Mouse (Mus musculus): ENCODE measurements at regions not wholly inside any gene's neighbourhood (a gene's known extent, or its start where the extent isn't known, plus 50 kb on each side); places are given as distances from the start of the nearest gene placed in this dataset.

GRCm38 (mm10) chrX:11088506-11088905 lies 210.6 kb upstream of the H2al1a start:
- no peaks in the 10 kb centered on the region for H3K36me3 ChIP-seq
- no peak for ATAC-seq (ENCODE audit: low FRiP score, low read depth)
- no peak overlapping the region for H3K9ac ChIP-seq (replicated peaks)
- no peak overlapping the region for H3K27ac ChIP-seq (replicated peaks)
- H3K4me2 ChIP-seq (replicated peaks) = peak overlapping the region; percentile 13
- H3K9me3 ChIP-seq = no peaks in the 10 kb centered on the region
- H3K4me3 ChIP-seq = no peak overlapping the region
- 0 out of 2 replicates have a peak, but pooled peaks cover 3% of the 10 kb centered on the region for H3K4me1 ChIP-seq
- WGBS = 52% methylated on average over 10 of the region's 10 CpGs
- H3K27me3 ChIP-seq = no peaks in the 10 kb centered on the region

- Histone ChIP-seq H3K27me3 (no peaks in the 10 kb centered on the region), H3K4me2 (replicated peaks) (no peak overlapping the region), H3K9me3 (no peaks in the 10 kb centered on the region), H3K4me1 (0 out of 2 replicates have a peak, but pooled peaks cover 3% of the 10 kb centered on the region), H3K4me3 (no peak overlapping the region), H3K27ac (replicated peaks) (no peak overlapping the region), H3K36me3 (no peaks in the 10 kb centered on the region), H3K9ac (replicated peaks) (no peak overlapping the region)
- 21% methylated on average over 7 of the region's 7 CpGs for WGBS
- ATAC-seq (ENCODE audit: low FRiP score, low read depth) = peak; percentile 49
These were observed 208.6 kb upstream of the H2al1a start for GRCm38 (mm10) chrX:11090432-11090831.

- H3K9ac ChIP-seq (replicated peaks) = no peak overlapping the region
- H3K4me3 ChIP-seq = no peak overlapping the region
- 67% methylated on average over 9 of the region's 9 CpGs for WGBS
- H3K4me1 ChIP-seq = peaks cover 16% of the 10 kb centered on the region
- H3K27me3 ChIP-seq = peaks cover 10% of the 10 kb centered on the region
- no peak for ATAC-seq (ENCODE audit: low FRiP score, low read depth)
- no peak overlapping the region for H3K4me2 ChIP-seq (replicated peaks)
- no peaks in the 10 kb centered on the region for H3K36me3 ChIP-seq
- peak overlapping the region; percentile 30; the same call in 1 of the 2 replicates for H3K27ac ChIP-seq (replicated peaks)
- H3K9me3 ChIP-seq = no peaks in the 10 kb centered on the region
These were observed 201.3 kb upstream of the H2al1a start for GRCm38 (mm10) chrX:11097581-11098254.

GRCm38 (mm10) chrX:11098366-11098765 lies 200.7 kb upstream of the H2al1a start:
- peaks cover 16% of the 10 kb centered on the region for H3K4me1 ChIP-seq
- no peaks in the 10 kb centered on the region for H3K36me3 ChIP-seq
- H3K9me3 ChIP-seq = no peaks in the 10 kb centered on the region
- no peak overlapping the region for H3K4me3 ChIP-seq
- 52% methylated on average over 4 of the region's 4 CpGs for WGBS
- H3K9ac ChIP-seq (replicated peaks) = no peak overlapping the region
- peaks cover 10% of the 10 kb centered on the region for H3K27me3 ChIP-seq
- no peak overlapping the region for H3K4me2 ChIP-seq (replicated peaks)
- ATAC-seq (ENCODE audit: low FRiP score, low read depth) = no peak
- 0 out of 2 replicates have a peak overlapping the region, but pooled peaks have one; percentile 30 for H3K27ac ChIP-seq (replicated peaks)

GRCm38 (mm10) chrX:11099146-11100087 lies 199.6 kb upstream of the H2al1a start:
- Histone ChIP-seq H3K27ac (replicated peaks) (peak overlapping the region; percentile 46; the same call in 1 of the 2 replicates), H3K9ac (replicated peaks) (no peak overlapping the region), H3K4me3 (no peak overlapping the region), H3K4me2 (replicated peaks) (no peak overlapping the region), H3K36me3 (no peaks in the 10 kb centered on the region), H3K27me3 (peaks cover 15% of the 10 kb centered on the region), H3K9me3 (no peaks in the 10 kb centered on the region), H3K4me1 (peaks cover 16% of the 10 kb centered on the region)
- 52% methylated on average over 13 of the region's 13 CpGs for WGBS
- peak; percentile 49 for ATAC-seq (ENCODE audit: low FRiP score, low read depth)

GRCm38 (mm10) chrX:11100935-11101334 lies 198.1 kb upstream of the H2al1a start:
- Histone ChIP-seq H3K27me3 (peaks cover 15% of the 10 kb centered on the region), H3K9ac (replicated peaks) (no peak overlapping the region), H3K4me3 (no peak overlapping the region), H3K4me2 (replicated peaks) (no peak overlapping the region), H3K36me3 (no peaks in the 10 kb centered on the region), H3K4me1 (peaks cover 16% of the 10 kb centered on the region), H3K27ac (replicated peaks) (no peak overlapping the region), H3K9me3 (no peaks in the 10 kb centered on the region)
- 57% methylated on average over 3 of the region's 3 CpGs for WGBS
- no peak for ATAC-seq (ENCODE audit: low FRiP score, low read depth)

- H3K27ac ChIP-seq (replicated peaks) = no peak overlapping the region
These were observed 167.8 kb upstream of the H2al1a start for GRCm38 (mm10) chrX:11131253-11131652.

GRCm38 (mm10) chrX:11139971-11140421 lies 159.1 kb upstream of the H2al1a start:
- no peaks in the 10 kb centered on the region for H3K27me3 ChIP-seq
- H3K9me3 ChIP-seq = no peaks in the 10 kb centered on the region
- no peak overlapping the region for H3K9ac ChIP-seq (replicated peaks)
- H3K4me2 ChIP-seq (replicated peaks) = no peak overlapping the region
- H3K4me3 ChIP-seq = no peak overlapping the region
- no peak for ATAC-seq (ENCODE audit: low FRiP score, low read depth)
- 64% methylated on average over 8 of the region's 8 CpGs for WGBS
- no peaks in the 10 kb centered on the region for H3K4me1 ChIP-seq
- H3K36me3 ChIP-seq = no peaks in the 10 kb centered on the region
- no peak overlapping the region for H3K27ac ChIP-seq (replicated peaks)

More at GRCm38 (mm10) chrX:11131253-11131652, 167.8 kb upstream of the H2al1a start:
- 77% methylated on average over 2 of the region's 2 CpGs for WGBS
- no peak overlapping the region for H3K4me3 ChIP-seq
- 0 out of 2 replicates have a peak, but pooled peaks cover 3% of the 10 kb centered on the region for H3K27me3 ChIP-seq
- no peak overlapping the region for H3K9ac ChIP-seq (replicated peaks)
- H3K9me3 ChIP-seq = no peaks in the 10 kb centered on the region
- H3K4me1 ChIP-seq = no peaks in the 10 kb centered on the region
- ATAC-seq (ENCODE audit: low FRiP score, low read depth) = no peak
- no peaks in the 10 kb centered on the region for H3K36me3 ChIP-seq
- no peak overlapping the region for H3K4me2 ChIP-seq (replicated peaks)

- Histone ChIP-seq H3K27me3 (no peaks in the 10 kb centered on the region), H3K4me1 (no peaks in the 10 kb centered on the region), H3K4me2 (replicated peaks) (no peak overlapping the region), H3K27ac (replicated peaks) (no peak overlapping the region), H3K36me3 (no peaks in the 10 kb centered on the region), H3K4me3 (no peak overlapping the region), H3K9me3 (no peaks in the 10 kb centered on the region), H3K9ac (replicated peaks) (no peak overlapping the region)
- 89% methylated on average over 1 of the region's 1 CpGs for WGBS
- no peak for ATAC-seq (ENCODE audit: low FRiP score, low read depth)
These were observed 157.8 kb upstream of the H2al1a start for GRCm38 (mm10) chrX:11141294-11141693.

- no peak overlapping the region for H3K4me3 ChIP-seq
- no peaks in the 10 kb centered on the region for H3K9me3 ChIP-seq
- H3K36me3 ChIP-seq = no peaks in the 10 kb centered on the region
- H3K4me2 ChIP-seq (replicated peaks) = no peak overlapping the region
- H3K27ac ChIP-seq (replicated peaks) = no peak overlapping the region
- no peaks in the 10 kb centered on the region; the same call in 1 of the 2 replicates for H3K27me3 ChIP-seq
- no peak for ATAC-seq (ENCODE audit: low FRiP score, low read depth)
- H3K9ac ChIP-seq (replicated peaks) = no peak overlapping the region
- H3K4me1 ChIP-seq = no peaks in the 10 kb centered on the region
- WGBS = 66% methylated on average over 2 of the region's 2 CpGs
These were observed 140.6 kb upstream of the H2al1a start for GRCm38 (mm10) chrX:11158416-11158815.

GRCm38 (mm10) chrX:11170416-11170815 lies 128.6 kb upstream of the H2al1a start:
- no peak overlapping the region for H3K4me2 ChIP-seq (replicated peaks)
- no peaks in the 10 kb centered on the region for H3K36me3 ChIP-seq
- H3K9me3 ChIP-seq = no peaks in the 10 kb centered on the region
- no peaks in the 10 kb centered on the region for H3K4me1 ChIP-seq
- H3K27me3 ChIP-seq = no peaks in the 10 kb centered on the region
- no peak overlapping the region for H3K4me3 ChIP-seq
- WGBS = 89% methylated on average over 3 of the region's 3 CpGs
- H3K27ac ChIP-seq (replicated peaks) = no peak overlapping the region
- no peak for ATAC-seq (ENCODE audit: low FRiP score, low read depth)
- no peak overlapping the region for H3K9ac ChIP-seq (replicated peaks)
